Mouse (Mus musculus): ENCODE measurements at regions not wholly inside any gene's neighbourhood (a gene's known extent, or its start where the extent isn't known, plus 50 kb on each side); places are given as distances from the start of the nearest gene placed in this dataset.

DNA sequence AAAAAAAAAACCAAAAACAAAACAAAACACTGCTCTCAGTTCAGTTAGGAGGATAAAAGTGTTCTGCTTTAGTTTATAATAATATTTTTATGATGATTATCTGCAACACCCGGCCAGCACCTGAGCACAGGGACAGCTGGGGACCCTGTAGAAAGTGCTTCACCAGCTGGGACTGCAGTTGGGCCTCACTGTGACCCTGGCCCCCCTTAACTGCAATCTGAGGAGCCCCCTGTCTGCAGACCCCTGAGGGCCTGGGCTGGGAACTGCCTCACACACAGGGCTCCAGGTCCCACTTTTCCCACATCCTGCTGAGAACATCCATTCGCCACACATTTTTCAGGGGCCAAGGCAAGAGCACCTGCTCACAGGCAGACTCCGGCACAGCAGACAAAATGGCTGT is 437.6 kb downstream of the Rps24 start:
- no peaks in the 10 kb centered on the region for H3K4me1 ChIP-seq (ENCODE audit: control insufficient read depth in 1 of 2, insufficient read depth in 2 of 2, low read length in 2 of 2)
- no peak for DNase-seq (ENCODE audit: low read depth, low spot score)
- no peak overlapping the region for H3K4me3 ChIP-seq (ENCODE audit: control insufficient read depth in 1 of 2, insufficient read depth in 1 of 2, low read depth in 2 of 2, low read length in 2 of 2)
- no peaks in the 10 kb centered on the region for H3K9me3 ChIP-seq (replicated peaks; ENCODE audit: insufficient read depth, low read length)
- no peaks in the 10 kb centered on the region for H3K36me3 ChIP-seq (ENCODE audit: control insufficient read depth in 1 of 2, insufficient read depth in 2 of 2, low read length in 2 of 2)
- no peaks in the 10 kb centered on the region for H3K79me2 ChIP-seq (ENCODE audit: control insufficient read depth, insufficient read depth, low read length, poor library complexity)
- no peak overlapping the region for H3K27ac ChIP-seq (ENCODE audit: control insufficient read depth, low read depth, low read length)
- H3K27me3 ChIP-seq (ENCODE audit: control insufficient read depth in 1 of 2, insufficient read depth in 2 of 2, low read length in 2 of 2): no peaks in the 10 kb centered on the region
- no peak for TF ChIP-seq GATA1 (IDR thresholded peaks at IDR 0.05; ENCODE audit: low read depth, low read length)
- no peak for TF ChIP-seq JUND (IDR thresholded peaks at IDR 0.05; ENCODE audit: low read depth, low read length)
- no peak for TF ChIP-seq GABPA (IDR thresholded peaks at IDR 0.05; ENCODE audit: low read depth, low read length)
- TF ChIP-seq SMC3 (IDR thresholded peaks at IDR 0.05; ENCODE audit: low read depth, low read length): no peak
- TF ChIP-seq HCFC1 (IDR thresholded peaks at IDR 0.05; ENCODE audit: low read depth, low read length): no peak
- no peak for TF ChIP-seq SIN3A (IDR thresholded peaks at IDR 0.05; ENCODE audit: low read length)
- no peak for TF ChIP-seq ELF1 (IDR thresholded peaks at IDR 0.05; ENCODE audit: low read depth, low read length)
- TF ChIP-seq MXI1 (IDR thresholded peaks at IDR 0.05; ENCODE audit: low read depth, low read length): no peak
- H3K9ac ChIP-seq (ENCODE audit: control insufficient read depth, low read depth, low read length, poor library complexity, severe bottlenecking): no peak overlapping the region

DNA sequence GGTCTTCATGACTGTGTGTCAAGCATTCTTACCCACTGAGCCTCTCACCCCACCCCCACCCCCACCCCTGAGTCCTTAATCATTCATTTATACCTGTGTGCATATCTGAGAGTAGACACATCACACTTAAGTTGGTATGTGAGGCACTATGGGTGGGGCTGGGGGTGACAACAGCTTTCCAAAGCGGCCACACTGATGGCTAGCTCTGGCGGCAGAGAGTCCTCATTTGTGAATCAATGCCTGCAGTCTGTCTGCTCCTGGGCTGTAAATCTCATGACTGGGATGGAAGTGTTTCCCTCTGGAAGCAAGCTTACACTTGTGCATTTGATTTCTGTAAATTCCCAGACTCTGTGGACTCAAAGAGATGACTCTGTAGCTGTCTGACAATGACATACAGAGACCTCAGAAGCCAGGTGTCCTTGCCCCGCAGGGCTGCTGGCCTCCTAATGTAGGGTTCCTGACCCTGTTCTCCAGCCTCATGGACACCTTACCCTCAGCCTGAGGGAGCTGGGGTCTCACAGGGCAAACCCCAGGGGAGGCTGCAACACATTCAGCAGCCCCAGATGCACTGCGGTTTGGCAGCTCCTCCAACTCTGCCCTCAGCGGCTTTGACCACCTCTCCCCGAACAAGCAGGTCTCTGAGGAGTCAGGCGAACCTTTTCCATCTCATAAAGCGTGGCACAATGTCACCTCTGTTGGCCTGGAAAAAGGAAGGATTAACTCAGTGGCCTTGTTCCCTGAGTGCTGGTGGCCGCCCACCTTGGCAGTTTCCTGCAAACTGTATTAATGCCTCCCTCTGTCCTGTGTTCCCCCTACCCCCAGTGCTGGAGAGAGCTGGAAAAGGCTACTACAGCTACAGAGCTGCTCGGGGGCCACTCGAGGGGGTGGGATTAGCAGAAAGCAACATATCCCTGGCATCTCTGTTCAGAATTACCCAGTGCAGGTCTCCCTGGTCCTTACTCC is 439.4 kb downstream of the Rps24 start:
- H3K4me1 ChIP-seq (ENCODE audit: control insufficient read depth in 1 of 2, insufficient read depth in 2 of 2, low read length in 2 of 2): no peaks in the 10 kb centered on the region
- H3K9ac ChIP-seq (ENCODE audit: control insufficient read depth, low read depth, low read length, poor library complexity, severe bottlenecking): no peak overlapping the region
- DNase-seq (ENCODE audit: low read depth, low spot score): no peak
- H3K79me2 ChIP-seq (ENCODE audit: control insufficient read depth, insufficient read depth, low read length, poor library complexity): no peaks in the 10 kb centered on the region
- no peak for TF ChIP-seq GATA1 (IDR thresholded peaks at IDR 0.05; ENCODE audit: low read depth, low read length)
- TF ChIP-seq RCOR1 (IDR thresholded peaks at IDR 0.05; ENCODE audit: low read depth, low read length): no peak
- no peak for TF ChIP-seq ZC3H11A (IDR thresholded peaks at IDR 0.05; ENCODE audit: low read depth, low read length)
- no peak for TF ChIP-seq CHD1 (IDR thresholded peaks at IDR 0.05; ENCODE audit: low read depth, low read length)
- no peak for TF ChIP-seq ZMIZ1 (IDR thresholded peaks at IDR 0.05; ENCODE audit: low read depth, low read length)
- no peak for TF ChIP-seq KAT2A (conservative IDR thresholded peaks at IDR 0.05; ENCODE audit: low read depth, low read length)
- no peak for TF ChIP-seq TCF12 (IDR thresholded peaks at IDR 0.05; ENCODE audit: low read depth, low read length)
- no peaks in the 10 kb centered on the region for H3K36me3 ChIP-seq (ENCODE audit: control insufficient read depth in 1 of 2, insufficient read depth in 2 of 2, low read length in 2 of 2)
- no peaks in the 10 kb centered on the region for H3K27me3 ChIP-seq (ENCODE audit: control insufficient read depth in 1 of 2, insufficient read depth in 2 of 2, low read length in 2 of 2)
- H3K4me3 ChIP-seq (ENCODE audit: control insufficient read depth in 1 of 2, insufficient read depth in 1 of 2, low read depth in 2 of 2, low read length in 2 of 2): no peak overlapping the region
- no peak overlapping the region for H3K27ac ChIP-seq (ENCODE audit: control insufficient read depth, low read depth, low read length)
- H3K9me3 ChIP-seq (replicated peaks; ENCODE audit: insufficient read depth, low read length): no peaks in the 10 kb centered on the region

GRCm38 (mm10) chr14:24928726-24929125 is 441.8 kb downstream of the Rps24 start:
- H3K36me3 ChIP-seq (ENCODE audit: control insufficient read depth in 1 of 2, insufficient read depth in 2 of 2, low read length in 2 of 2): no peaks in the 10 kb centered on the region
- TF ChIP-seq MXI1 (IDR thresholded peaks at IDR 0.05; ENCODE audit: low read depth, low read length): no peak
- no peak for TF ChIP-seq SMC3 (IDR thresholded peaks at IDR 0.05; ENCODE audit: low read depth, low read length)
- no peak for TF ChIP-seq BHLHE40 (IDR thresholded peaks at IDR 0.05; ENCODE audit: borderline replicate concordance, low read depth, low read length)
- TF ChIP-seq CHD1 (IDR thresholded peaks at IDR 0.05; ENCODE audit: low read depth, low read length): no peak
- no peak for TF ChIP-seq GATA1 (IDR thresholded peaks at IDR 0.05; ENCODE audit: low read depth, low read length)
- TF ChIP-seq ZC3H11A (IDR thresholded peaks at IDR 0.05; ENCODE audit: low read depth, low read length): no peak
- no peak for TF ChIP-seq MYC (IDR thresholded peaks at IDR 0.05; ENCODE audit: low read depth, low read length)
- no peak overlapping the region for H3K9ac ChIP-seq (ENCODE audit: control insufficient read depth, low read depth, low read length, poor library complexity, severe bottlenecking)
- H3K27ac ChIP-seq (ENCODE audit: control insufficient read depth, low read depth, low read length): no peak overlapping the region
- DNase-seq (ENCODE audit: low read depth, low spot score): no peak
- no peaks in the 10 kb centered on the region for H3K4me1 ChIP-seq (ENCODE audit: control insufficient read depth in 1 of 2, insufficient read depth in 2 of 2, low read length in 2 of 2)
- H3K27me3 ChIP-seq (ENCODE audit: control insufficient read depth in 1 of 2, insufficient read depth in 2 of 2, low read length in 2 of 2): no peaks in the 10 kb centered on the region
- no peak overlapping the region for H3K4me3 ChIP-seq (ENCODE audit: control insufficient read depth in 1 of 2, insufficient read depth in 1 of 2, low read depth in 2 of 2, low read length in 2 of 2)
- no peaks in the 10 kb centered on the region for H3K79me2 ChIP-seq (ENCODE audit: control insufficient read depth, insufficient read depth, low read length, poor library complexity)
- H3K9me3 ChIP-seq (replicated peaks; ENCODE audit: insufficient read depth, low read length): no peaks in the 10 kb centered on the region
